Mouse (Mus musculus) R1 (cell line): ENCODE results near the gene Dhx15.
A peak's percentile ranks its signal among the peaks of the same experiment; 100 is the strongest.

Experiments
- DNase-seq: peaks from one replicate; pipeline ENCODE4 v3.0.0-alpha.2; 2018; ENCODE audit warnings: low read depth, low spot score

The Dhx15 gene

GRCm38 (mm10) chr5:52145684-52146083 is 44.6 kb downstream of the Dhx15 start:
- peak; percentile 64 for DNase-seq

- no peak for DNase-seq
These were observed 48.4 kb downstream of the Dhx15 start for GRCm38 (mm10) chr5:52141936-52142335.

- DNase-seq = no peak
These were observed 51.5 kb downstream of the Dhx15 start for GRCm38 (mm10) chr5:52138819-52139218.

GRCm38 (mm10) chr5:52138134-52138533 is 52.2 kb downstream of the Dhx15 start:
- no peak for DNase-seq

GRCm38 (mm10) chr5:52135460-52136141 is 54.7 kb downstream of the Dhx15 start:
- no peak for DNase-seq

GRCm38 (mm10) chr5:52132840-52133239 is 57.5 kb downstream of the Dhx15 start:
- DNase-seq = no peak

- peak; percentile 77 for DNase-seq
These were observed 58.2 kb downstream of the Dhx15 start for GRCm38 (mm10) chr5:52132092-52132491.

GRCm38 (mm10) chr5:52131389-52131788 is 58.9 kb downstream of the Dhx15 start:
- no peak for DNase-seq

- DNase-seq = no peak
These were observed 59.8 kb downstream of the Dhx15 start for GRCm38 (mm10) chr5:52130496-52130895.

- DNase-seq = no peak
These were observed 64.1 kb downstream of the Dhx15 start for GRCm38 (mm10) chr5:52126263-52126662.

- DNase-seq = no peak
These were observed 64.5 kb downstream of the Dhx15 start for GRCm38 (mm10) chr5:52125854-52126253.

GRCm38 (mm10) chr5:52122146-52122545 is 68.2 kb downstream of the Dhx15 start:
- DNase-seq = no peak

- peak; percentile 37 for DNase-seq
These were observed 70.5 kb downstream of the Dhx15 start for GRCm38 (mm10) chr5:52119822-52120221.

GRCm38 (mm10) chr5:52119192-52119591 is 71.1 kb downstream of the Dhx15 start:
- DNase-seq = no peak

- no peak for DNase-seq
These were observed 72.5 kb downstream of the Dhx15 start for GRCm38 (mm10) chr5:52117829-52118228.

- no peak for DNase-seq
These were observed 73.9 kb downstream of the Dhx15 start for GRCm38 (mm10) chr5:52116404-52116803.

- peak; percentile 84 for DNase-seq
These were observed 74.4 kb downstream of the Dhx15 start for GRCm38 (mm10) chr5:52115821-52116317.

- peak; percentile 23 for DNase-seq
These were observed 75.4 kb downstream of the Dhx15 start for GRCm38 (mm10) chr5:52114751-52115451.

GRCm38 (mm10) chr5:52113851-52114731 is 76.2 kb downstream of the Dhx15 start:
- DNase-seq = peak; percentile 32

- DNase-seq = peak; percentile 60
These were observed 77.1 kb downstream of the Dhx15 start for GRCm38 (mm10) chr5:52112953-52113841.

GRCm38 (mm10) chr5:52112191-52112760 is 78.0 kb downstream of the Dhx15 start:
- DNase-seq = peak; percentile 17
